Mouse (Mus musculus): ENCODE data around the gene Iqce.

DNA sequence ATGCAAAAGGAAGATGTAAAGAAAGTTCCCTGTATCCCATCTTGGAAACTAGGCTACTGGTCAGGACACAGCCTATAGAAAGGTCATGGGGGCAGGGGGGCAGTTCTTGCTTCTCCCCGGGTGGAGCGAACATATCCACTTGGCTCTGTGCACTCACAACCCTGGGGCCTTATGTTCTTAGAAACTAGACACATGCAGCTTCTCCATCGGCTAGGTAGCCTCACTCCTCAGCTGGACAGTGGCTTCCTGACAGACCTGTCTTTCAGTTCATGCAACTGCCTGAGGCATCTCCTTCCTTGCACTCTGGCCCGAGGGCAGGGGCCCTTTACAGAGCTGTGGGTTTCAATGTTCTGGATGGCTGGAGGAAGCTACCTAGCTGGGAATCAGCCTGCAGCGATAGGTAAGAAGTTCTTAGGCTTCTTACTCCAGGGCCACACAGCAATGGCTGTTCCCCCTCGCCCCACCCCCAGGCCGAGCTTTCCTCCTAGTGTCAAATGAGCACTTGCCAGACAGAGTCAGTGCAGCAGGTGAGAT lies 52.2 kb downstream of the Iqce start:
- TF ChIP-seq CTCF (IDR thresholded peaks at IDR 0.05; ENCODE audit: low read depth, low read length) (no peak), POLR2A (IDR thresholded peaks at IDR 0.05; ENCODE audit: extremely low read depth, insufficient read depth, low read length) (no peak)
